Mouse (Mus musculus): ENCODE data around the gene Kif13a. TPM values are rescaled to one million over a fixed set of nuclear protein-coding genes. Genes with fewer than 3 reads are reported as not detected.

Gene Kif13a
- polyA plus RNA-seq, 1 experiment from 2014 or later, result 10.1 TPM

- Histone ChIP-seq H3K27ac (ENCODE audit: low read length) (no peak overlapping the region), H3K9ac (replicated peaks; ENCODE audit: low read length) (no peak overlapping the region), H3K4me3 (ENCODE audit: low read length) (no peak overlapping the region), H3K4me2 (replicated peaks; ENCODE audit: low read depth, low read length) (no peak overlapping the region), H3K4me1 (ENCODE audit: insufficient read depth, low read length) (peaks cover 20% of the 10 kb centered on the region), H3K9me3 (ENCODE audit: low read length) (no peaks in the 10 kb centered on the region), H3K27me3 (ENCODE audit: insufficient read depth, low read length) (no peaks in the 10 kb centered on the region), H3K36me3 (ENCODE audit: insufficient read depth, low read length) (no peaks in the 10 kb centered on the region)
- 84% methylated on average over 2 of the region's 2 CpGs for WGBS
- no peak for ATAC-seq (ENCODE audit: low FRiP score, low TSS enrichment)
Observed at GRCm38 (mm10) chr13:46908387-46908786, 21.3 kb downstream of the Kif13a start.

GRCm38 (mm10) chr13:46907861-46908260 is 21.8 kb downstream of the Kif13a start:
- Histone ChIP-seq H3K27me3 (ENCODE audit: insufficient read depth, low read length) (no peaks in the 10 kb centered on the region), H3K4me2 (replicated peaks; ENCODE audit: low read depth, low read length) (no peak overlapping the region), H3K4me3 (ENCODE audit: low read length) (no peak overlapping the region), H3K9me3 (ENCODE audit: low read length) (no peaks in the 10 kb centered on the region), H3K4me1 (ENCODE audit: insufficient read depth, low read length) (peaks cover 20% of the 10 kb centered on the region), H3K36me3 (ENCODE audit: insufficient read depth, low read length) (no peaks in the 10 kb centered on the region), H3K9ac (replicated peaks; ENCODE audit: low read length) (no peak overlapping the region), H3K27ac (ENCODE audit: low read length) (no peak overlapping the region)
- ATAC-seq (ENCODE audit: low FRiP score, low TSS enrichment), result no peak
- WGBS, result 68% methylated on average over 10 of the region's 10 CpGs

- Histone ChIP-seq H3K9ac (replicated peaks; ENCODE audit: low read length) (no peak overlapping the region), H3K9me3 (ENCODE audit: low read length) (no peaks in the 10 kb centered on the region), H3K4me1 (ENCODE audit: insufficient read depth, low read length) (peaks cover 19% of the 10 kb centered on the region), H3K4me2 (replicated peaks; ENCODE audit: low read depth, low read length) (no peak overlapping the region), H3K27ac (ENCODE audit: low read length) (no peak overlapping the region), H3K4me3 (ENCODE audit: low read length) (no peak overlapping the region), H3K27me3 (ENCODE audit: insufficient read depth, low read length) (no peaks in the 10 kb centered on the region), H3K36me3 (ENCODE audit: insufficient read depth, low read length) (no peaks in the 10 kb centered on the region)
- 90% methylated on average over 4 of the region's 4 CpGs for WGBS
- no peak for ATAC-seq (ENCODE audit: low FRiP score, low TSS enrichment)
Observed at GRCm38 (mm10) chr13:46907115-46907514, 22.6 kb downstream of the Kif13a start.

- H3K9me3 ChIP-seq (ENCODE audit: low read length), result no peaks in the 10 kb centered on the region
- no peak overlapping the region for H3K4me3 ChIP-seq (ENCODE audit: low read length)
- H3K9ac ChIP-seq (replicated peaks; ENCODE audit: low read length), result no peak overlapping the region
- H3K36me3 ChIP-seq (ENCODE audit: insufficient read depth, low read length), result no peaks in the 10 kb centered on the region
- no peak overlapping the region for H3K27ac ChIP-seq (ENCODE audit: low read length)
- ATAC-seq (ENCODE audit: low FRiP score, low TSS enrichment), result no peak
- H3K4me1 ChIP-seq (ENCODE audit: insufficient read depth, low read length), result peaks cover 10% of the 10 kb centered on the region
- no peaks in the 10 kb centered on the region for H3K27me3 ChIP-seq (ENCODE audit: insufficient read depth, low read length)
- 57% methylated on average over 5 of the region's 5 CpGs for WGBS
- no peak overlapping the region for H3K4me2 ChIP-seq (replicated peaks; ENCODE audit: low read depth, low read length)
Observed at GRCm38 (mm10) chr13:46905971-46906370, 23.7 kb downstream of the Kif13a start.

GRCm38 (mm10) chr13:46904982-46905621 is 24.6 kb downstream of the Kif13a start:
- 90% methylated on average over 14 of the region's 14 CpGs for WGBS

GRCm38 (mm10) chr13:46902568-46903255 is 27.0 kb downstream of the Kif13a start:
- H3K4me3 ChIP-seq (ENCODE audit: low read length), result no peak overlapping the region
- 78% methylated on average over 7 of the region's 7 CpGs for WGBS
- no peak overlapping the region for H3K9ac ChIP-seq (replicated peaks; ENCODE audit: low read length)
- no peaks in the 10 kb centered on the region for H3K4me1 ChIP-seq (ENCODE audit: insufficient read depth, low read length)
- ATAC-seq (ENCODE audit: low FRiP score, low TSS enrichment), result no peak
- H3K27ac ChIP-seq (ENCODE audit: low read length), result no peak overlapping the region
- H3K36me3 ChIP-seq (ENCODE audit: insufficient read depth, low read length), result no peaks in the 10 kb centered on the region
- no peaks in the 10 kb centered on the region for H3K9me3 ChIP-seq (ENCODE audit: low read length)
- H3K27me3 ChIP-seq (ENCODE audit: insufficient read depth, low read length), result no peaks in the 10 kb centered on the region
- no peak overlapping the region for H3K4me2 ChIP-seq (replicated peaks; ENCODE audit: low read depth, low read length)

More at GRCm38 (mm10) chr13:46904982-46905621, 24.6 kb downstream of the Kif13a start:
- ATAC-seq (ENCODE audit: low FRiP score, low TSS enrichment), result no peak
- H3K4me2 ChIP-seq (replicated peaks; ENCODE audit: low read depth, low read length), result no peak overlapping the region
- 0 out of 2 replicates have a peak, but pooled peaks cover 4% of the 10 kb centered on the region for H3K4me1 ChIP-seq (ENCODE audit: insufficient read depth, low read length)
- H3K4me3 ChIP-seq (ENCODE audit: low read length), result no peak overlapping the region
- no peaks in the 10 kb centered on the region for H3K36me3 ChIP-seq (ENCODE audit: insufficient read depth, low read length)
- H3K27ac ChIP-seq (ENCODE audit: low read length), result no peak overlapping the region
- H3K27me3 ChIP-seq (ENCODE audit: insufficient read depth, low read length), result no peaks in the 10 kb centered on the region
- H3K9me3 ChIP-seq (ENCODE audit: low read length), result no peaks in the 10 kb centered on the region
- no peak overlapping the region for H3K9ac ChIP-seq (replicated peaks; ENCODE audit: low read length)

GRCm38 (mm10) chr13:46900870-46901555 is 28.7 kb downstream of the Kif13a start:
- ATAC-seq (ENCODE audit: low FRiP score, low TSS enrichment), result no peak
- no peaks in the 10 kb centered on the region for H3K27me3 ChIP-seq (ENCODE audit: insufficient read depth, low read length)
- no peak overlapping the region for H3K27ac ChIP-seq (ENCODE audit: low read length)
- H3K9me3 ChIP-seq (ENCODE audit: low read length), result no peaks in the 10 kb centered on the region
- no peak overlapping the region for H3K4me3 ChIP-seq (ENCODE audit: low read length)
- no peak overlapping the region for H3K4me2 ChIP-seq (replicated peaks; ENCODE audit: low read depth, low read length)
- no peaks in the 10 kb centered on the region for H3K4me1 ChIP-seq (ENCODE audit: insufficient read depth, low read length)
- H3K36me3 ChIP-seq (ENCODE audit: insufficient read depth, low read length), result no peaks in the 10 kb centered on the region
- H3K9ac ChIP-seq (replicated peaks; ENCODE audit: low read length), result no peak overlapping the region
- 83% methylated on average over 11 of the region's 11 CpGs for WGBS

GRCm38 (mm10) chr13:46898837-46899236 is 30.8 kb downstream of the Kif13a start:
- Histone ChIP-seq H3K9ac (replicated peaks; ENCODE audit: low read length) (no peak overlapping the region), H3K9me3 (ENCODE audit: low read length) (no peaks in the 10 kb centered on the region), H3K36me3 (ENCODE audit: insufficient read depth, low read length) (no peaks in the 10 kb centered on the region), H3K27ac (ENCODE audit: low read length) (no peak overlapping the region), H3K27me3 (ENCODE audit: insufficient read depth, low read length) (no peaks in the 10 kb centered on the region), H3K4me2 (replicated peaks; ENCODE audit: low read depth, low read length) (no peak overlapping the region), H3K4me1 (ENCODE audit: insufficient read depth, low read length) (no peaks in the 10 kb centered on the region), H3K4me3 (ENCODE audit: low read length) (no peak overlapping the region)
- WGBS, result 68% methylated on average over 2 of the region's 2 CpGs
- ATAC-seq (ENCODE audit: low FRiP score, low TSS enrichment), result no peak

- H3K27me3 ChIP-seq (ENCODE audit: insufficient read depth, low read length), result no peaks in the 10 kb centered on the region
- no peak overlapping the region for H3K4me3 ChIP-seq (ENCODE audit: low read length)
Observed at GRCm38 (mm10) chr13:46898411-46898810, 31.3 kb downstream of the Kif13a start.

GRCm38 (mm10) chr13:46892380-46892779 is 37.3 kb downstream of the Kif13a start:
- 40% methylated on average over 4 of the region's 4 CpGs for WGBS
- no peak overlapping the region for H3K27ac ChIP-seq (ENCODE audit: low read length)
- no peak for ATAC-seq (ENCODE audit: low FRiP score, low TSS enrichment)
- H3K4me3 ChIP-seq (ENCODE audit: low read length), result no peak overlapping the region
- H3K9me3 ChIP-seq (ENCODE audit: low read length), result no peaks in the 10 kb centered on the region
- H3K27me3 ChIP-seq (ENCODE audit: insufficient read depth, low read length), result 0 out of 2 replicates have a peak, but pooled peaks cover 3% of the 10 kb centered on the region
- H3K36me3 ChIP-seq (ENCODE audit: insufficient read depth, low read length), result no peaks in the 10 kb centered on the region
- H3K9ac ChIP-seq (replicated peaks; ENCODE audit: low read length), result no peak overlapping the region
- H3K4me2 ChIP-seq (replicated peaks; ENCODE audit: low read depth, low read length), result no peak overlapping the region
- peaks cover 32% of the 10 kb centered on the region for H3K4me1 ChIP-seq (ENCODE audit: insufficient read depth, low read length)

More at GRCm38 (mm10) chr13:46898411-46898810, 31.3 kb downstream of the Kif13a start:
- 82% methylated on average over 11 of the region's 11 CpGs for WGBS
- no peak overlapping the region for H3K27ac ChIP-seq (ENCODE audit: low read length)
- no peaks in the 10 kb centered on the region for H3K4me1 ChIP-seq (ENCODE audit: insufficient read depth, low read length)
- H3K36me3 ChIP-seq (ENCODE audit: insufficient read depth, low read length), result no peaks in the 10 kb centered on the region
- H3K9me3 ChIP-seq (ENCODE audit: low read length), result no peaks in the 10 kb centered on the region
- no peak overlapping the region for H3K9ac ChIP-seq (replicated peaks; ENCODE audit: low read length)
- no peak for ATAC-seq (ENCODE audit: low FRiP score, low TSS enrichment)
- no peak overlapping the region for H3K4me2 ChIP-seq (replicated peaks; ENCODE audit: low read depth, low read length)

Data from kidney, embryonic 16.5 days (tissue).